Mouse (Mus musculus) stomach, postnatal 0 days (tissue): ENCODE measurements at regions not wholly inside any gene's neighbourhood (a gene's known extent, or its start where the extent isn't known, plus 50 kb on each side); places are given as distances from the start of the nearest gene placed in this dataset.
A peak's percentile ranks its signal among the peaks of the same experiment; 100 is the strongest.

ENCODE experiments used
- ATAC-seq: fragments of 200-750 bp; cut with Nextera tagmentation; 2 replicates; pipeline ENCODE4 v1.8.0; 2017; ENCODE audit not compliant: low FRiP score, low TSS enrichment
- DNase-seq: peaks from one replicate; pipeline ENCODE4 v3.0.0-alpha.2; 2016; ENCODE audit warnings: low spot score
- H3K27ac ChIP-seq: fragments of 300-500 bp; sonication (generic); replicated peaks from 2 replicates; pipeline ENCODE4 v1.5.1; 2014; ENCODE audit warnings: mild to moderate bottlenecking, control low read depth
- H3K27me3 ChIP-seq: fragments of 300-500 bp; sonication (generic); 2 replicates; pipeline ENCODE4 v1.6.1; 2014; ENCODE audit warnings: low read length; ENCODE audit not compliant: control insufficient read depth, insufficient read depth
- H3K36me3 ChIP-seq: fragments of 300-500 bp; sonication (generic); 2 replicates; pipeline ENCODE4 v1.6.1; 2014; ENCODE audit warnings: low read length, mixed read lengths; ENCODE audit not compliant: control insufficient read depth, insufficient read depth
- H3K4me1 ChIP-seq: fragments of 300-500 bp; sonication (generic); replicated peaks from 2 replicates; pipeline ENCODE4 v1.6.1; 2014; ENCODE audit warnings: antibody characterized with exemption; ENCODE audit not compliant: control insufficient read depth, insufficient read depth
- H3K4me2 ChIP-seq: fragments of 300-500 bp; sonication (generic); replicated peaks from 2 replicates; pipeline ENCODE4 v1.6.1; 2014; ENCODE audit warnings: low read depth, mild to moderate bottlenecking, control low read depth, moderate library complexity
- H3K4me3 ChIP-seq: fragments of 300-500 bp; sonication (generic); 2 replicates; pipeline ENCODE4 v1.5.1; 2014; ENCODE audit warnings: low read depth, low read length, control low read depth
- H3K9ac ChIP-seq: fragments of 300-500 bp; sonication (generic); 2 replicates; pipeline ENCODE4 v1.6.1; 2014; ENCODE audit warnings: mild to moderate bottlenecking, low read length, control low read depth, mixed read lengths
- H3K9me3 ChIP-seq: fragments of 300-500 bp; sonication (generic); 2 replicates; pipeline ENCODE4 v1.6.1; 2016; ENCODE audit warnings: low read length; ENCODE audit not compliant: control insufficient read depth
- CTCF ChIP-seq: IDR thresholded peaks from 2 replicates; pipeline ENCODE4 v1.5.1; 2016; ENCODE audit warnings: antibody characterized with exemption, low read depth, mild to moderate bottlenecking, moderate library complexity
- EP300 ChIP-seq: optimal IDR thresholded peaks from 2 replicates; pipeline ENCODE3; 2016; ENCODE audit warnings: antibody characterized with exemption
- WGBS: fragments of 180-500 bp; shearing (Covaris S2); extraction: QIAGEN DNeasy Blood & Tissue Kit; methylation state at CpG from one replicate; pipeline ENCODE4 v1.1.7; 2014; 5-methylcytosine and 5-hydroxymethylcytosine counted together

- Histone ChIP-seq H3K27me3 (no peaks in the 10 kb centered on the region), H3K4me2 (no peak overlapping the region), H3K36me3 (no peaks in the 10 kb centered on the region), H3K27ac (no peak overlapping the region), H3K9me3 (no peaks in the 10 kb centered on the region), H3K4me1 (no peaks in the 10 kb centered on the region), H3K9ac (no peak overlapping the region), H3K4me3 (no peak overlapping the region)
- 71% methylated on average over 2 of the region's 2 CpGs for WGBS
- ATAC-seq: no peak
- TF ChIP-seq CTCF (no peak), EP300 (no peak)
- no peak for DNase-seq
These were observed 131.9 kb upstream of the Fn1 start for GRCm38 (mm10) chr1:71784880-71785279.

GRCm38 (mm10) chr1:71778292-71778691 is 125.3 kb upstream of the Fn1 start:
- TF ChIP-seq CTCF (no peak), EP300 (no peak)
- Histone ChIP-seq H3K36me3 (no peaks in the 10 kb centered on the region), H3K4me3 (no peak overlapping the region), H3K27me3 (no peaks in the 10 kb centered on the region), H3K9ac (no peak overlapping the region), H3K4me2 (no peak overlapping the region), H3K4me1 (no peaks in the 10 kb centered on the region), H3K27ac (no peak overlapping the region), H3K9me3 (no peaks in the 10 kb centered on the region)
- DNase-seq (no peak), ATAC-seq (no peak)
- 93% methylated on average over 8 of the region's 8 CpGs for WGBS

- no peak overlapping the region for H3K4me3 ChIP-seq
- ATAC-seq (no peak), DNase-seq (no peak)
- no peaks in the 10 kb centered on the region for H3K36me3 ChIP-seq
- 42% methylated on average over 19 of the region's 19 CpGs for WGBS
- H3K4me1 ChIP-seq: no peaks in the 10 kb centered on the region
- no peaks in the 10 kb centered on the region for H3K27me3 ChIP-seq
- no peaks in the 10 kb centered on the region for H3K9me3 ChIP-seq
- peak overlapping the region; percentile 37; the same call in 1 of the 2 replicates for H3K4me2 ChIP-seq
- TF ChIP-seq CTCF: no peak
- no peak for TF ChIP-seq EP300
- no peak overlapping the region for H3K27ac ChIP-seq
- no peak overlapping the region for H3K9ac ChIP-seq
These were observed 123.0 kb upstream of the Fn1 start for GRCm38 (mm10) chr1:71775865-71776501.

- Histone ChIP-seq H3K27me3 (no peaks in the 10 kb centered on the region), H3K9ac (no peak overlapping the region), H3K36me3 (no peaks in the 10 kb centered on the region), H3K4me1 (no peaks in the 10 kb centered on the region), H3K27ac (no peak overlapping the region), H3K4me2 (no peak overlapping the region), H3K4me3 (no peak overlapping the region), H3K9me3 (no peaks in the 10 kb centered on the region)
- DNase-seq (no peak), ATAC-seq (no peak)
- 51% methylated on average over 2 of the region's 2 CpGs for WGBS
- no peak for TF ChIP-seq CTCF
- TF ChIP-seq EP300: no peak
These were observed 119.5 kb upstream of the Fn1 start for GRCm38 (mm10) chr1:71772526-71772925.

GRCm38 (mm10) chr1:71771798-71772197 is 118.8 kb upstream of the Fn1 start:
- Histone ChIP-seq H3K36me3 (no peaks in the 10 kb centered on the region), H3K27ac (no peak overlapping the region), H3K9me3 (no peaks in the 10 kb centered on the region), H3K9ac (no peak overlapping the region), H3K4me3 (no peak overlapping the region), H3K27me3 (no peaks in the 10 kb centered on the region), H3K4me2 (no peak overlapping the region), H3K4me1 (no peaks in the 10 kb centered on the region)
- no peak for DNase-seq
- no peak for ATAC-seq
- 79% methylated on average over 6 of the region's 6 CpGs for WGBS
- TF ChIP-seq EP300 (no peak), CTCF (no peak)

GRCm38 (mm10) chr1:71769595-71769994 is 116.6 kb upstream of the Fn1 start:
- Histone ChIP-seq H3K27ac (no peak overlapping the region), H3K9me3 (no peaks in the 10 kb centered on the region), H3K27me3 (no peaks in the 10 kb centered on the region), H3K4me2 (no peak overlapping the region), H3K4me1 (no peaks in the 10 kb centered on the region), H3K4me3 (no peak overlapping the region), H3K9ac (no peak overlapping the region), H3K36me3 (no peaks in the 10 kb centered on the region)
- ATAC-seq (no peak), DNase-seq (no peak)
- WGBS: 64% methylated on average over 2 of the region's 2 CpGs
- TF ChIP-seq CTCF: no peak
- TF ChIP-seq EP300: no peak
